Mouse (Mus musculus) urinary bladder, postnatal 0 days (tissue): ENCODE data around the gene Cln6. TPM values are rescaled to one million over a fixed set of nuclear protein-coding genes. Genes with fewer than 3 reads are reported as not detected.

ENCODE experiments used
- polyA plus RNA-seq: library from polyadenylated mRNA; unstranded; fragments of >200 nt; fragmentation: Nextera tagmentation; extraction: Ambion mirVana; gene quantifications from 2 replicates; pipeline ENCODE4 v1.2.1, GENCODE M21; 2015

Cln6 gene
- polyA plus RNA-seq = 18.5 and 19.8 TPM in 2 replicates

DNA sequence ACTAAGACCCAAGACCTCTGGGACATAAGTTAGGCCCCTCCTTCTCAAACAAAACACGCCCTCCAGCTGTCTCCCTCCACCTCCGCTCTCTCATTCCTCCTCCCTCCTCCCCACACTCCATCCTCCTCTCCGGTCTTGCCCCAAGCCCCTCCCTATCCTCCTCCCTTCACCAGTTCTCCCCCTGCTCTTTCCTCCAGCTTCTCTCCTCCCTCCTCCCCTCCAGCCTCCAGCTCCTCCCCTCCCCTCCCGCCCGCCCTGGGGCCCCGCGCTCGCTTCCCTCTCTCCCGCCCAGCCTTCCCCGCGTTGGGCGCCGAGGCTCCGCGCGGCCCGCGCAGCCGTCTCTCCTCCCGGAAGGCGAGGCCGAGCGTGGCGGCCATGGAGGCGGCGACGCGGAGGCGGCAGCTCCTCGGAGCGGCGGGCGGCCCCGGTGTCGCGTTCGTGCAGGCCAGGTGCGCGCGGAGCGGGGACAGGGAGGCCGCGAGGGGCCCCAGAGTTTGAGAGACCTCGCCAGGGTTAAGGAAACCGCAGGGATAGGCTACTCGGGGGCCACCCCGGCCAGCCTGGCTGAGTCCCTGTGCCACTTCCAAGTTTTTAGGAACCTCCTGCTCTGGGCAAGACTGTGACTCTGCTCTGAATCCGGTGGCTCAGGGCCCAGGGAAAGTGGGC lies at the start of gene Cln6:
Cln6 (plus strand) TSS at position 280 of the 666 bp plus-strand sequence.

DNA sequence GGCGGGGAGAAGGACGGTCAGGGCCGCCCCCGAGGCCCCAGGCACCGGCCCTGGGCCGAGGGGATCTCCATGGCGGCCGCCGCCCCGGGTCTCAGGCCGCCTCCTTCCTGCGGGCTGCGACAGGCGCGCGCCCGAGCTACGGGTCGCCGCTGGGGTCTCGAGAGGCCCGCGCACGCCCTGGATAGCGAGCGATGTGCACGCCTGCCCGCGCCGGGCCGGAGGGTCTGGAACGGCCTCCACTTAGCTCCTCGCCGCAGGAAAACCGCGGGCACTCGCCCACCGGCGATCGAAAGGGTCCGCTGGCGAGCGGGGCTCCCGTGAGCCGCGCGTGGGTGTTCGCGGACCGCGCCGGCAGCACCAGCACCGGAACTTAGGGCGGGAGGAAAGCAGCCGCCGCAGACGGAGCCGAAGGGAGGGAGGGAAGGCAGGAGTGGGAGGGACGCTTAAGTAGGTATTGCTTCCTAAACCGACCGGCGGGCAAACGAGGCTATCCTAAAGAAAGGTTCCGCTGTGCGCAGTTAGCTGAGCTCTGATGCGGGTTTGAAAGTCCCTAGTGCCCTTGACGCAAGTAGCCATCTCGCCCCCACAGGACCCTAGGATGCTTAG lies 27.0 kb upstream of the Cln6 start, which contains the start of gene Fem1b:
Fem1b (minus strand) TSS at position 419 of the 606 bp plus-strand sequence.

DNA sequence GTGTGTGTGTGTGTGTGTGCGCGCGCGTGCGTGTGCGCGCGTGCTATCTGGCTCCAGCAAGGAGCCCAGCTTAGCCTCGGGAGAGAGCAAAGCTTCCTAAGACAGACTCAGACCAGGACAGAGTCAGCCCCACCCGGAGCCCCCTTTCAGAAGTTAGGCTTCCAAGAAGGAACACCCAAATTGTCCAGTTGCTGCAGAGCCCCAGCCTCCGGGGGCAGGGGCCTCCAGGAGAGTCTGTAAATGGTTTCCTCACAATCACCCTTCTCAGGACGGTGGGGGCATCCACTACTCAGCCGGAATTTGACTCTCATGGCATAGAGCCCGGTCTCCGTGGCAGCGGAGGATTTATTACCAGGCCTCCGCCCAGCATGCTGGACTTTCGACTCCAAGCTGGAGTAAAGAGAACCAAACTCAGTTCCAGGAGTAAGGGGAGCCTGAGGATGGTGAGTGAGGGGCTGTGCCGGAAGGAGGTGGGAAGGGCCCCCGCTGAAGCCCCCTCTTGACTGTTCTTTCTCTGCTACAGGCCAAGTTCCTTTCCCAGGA lies 19.2 kb downstream of the Cln6 start, which contains the start of gene Calml4:
Calml4 (plus strand) TSS at position 362 of the 543 bp plus-strand sequence.

Other genes with a start within 250 kb of the Cln6 start
- 0.70 and 1.2 TPM in 2 replicates for gene Itga11, start 161.0 kb upstream of the Cln6 start, polyA plus RNA-seq
- 7.1 and 8.7 TPM in 2 replicates for gene Fem1b, start 26.9 kb upstream of the Cln6 start, polyA plus RNA-seq
- gene Calml4, start 19.3 kb downstream of the Cln6 start, polyA plus RNA-seq = 39.4 and 42.6 TPM in 2 replicates
- gene Pias1, start 149.1 kb downstream of the Cln6 start, polyA plus RNA-seq = 29.5 and 29.8 TPM in 2 replicates